Mouse (Mus musculus): ENCODE measurements at regions not wholly inside any gene's neighbourhood (a gene's known extent, or its start where the extent isn't known, plus 50 kb on each side); places are given as distances from the start of the nearest gene placed in this dataset.
A peak's percentile ranks its signal among the peaks of the same experiment; 100 is the strongest.

DNA sequence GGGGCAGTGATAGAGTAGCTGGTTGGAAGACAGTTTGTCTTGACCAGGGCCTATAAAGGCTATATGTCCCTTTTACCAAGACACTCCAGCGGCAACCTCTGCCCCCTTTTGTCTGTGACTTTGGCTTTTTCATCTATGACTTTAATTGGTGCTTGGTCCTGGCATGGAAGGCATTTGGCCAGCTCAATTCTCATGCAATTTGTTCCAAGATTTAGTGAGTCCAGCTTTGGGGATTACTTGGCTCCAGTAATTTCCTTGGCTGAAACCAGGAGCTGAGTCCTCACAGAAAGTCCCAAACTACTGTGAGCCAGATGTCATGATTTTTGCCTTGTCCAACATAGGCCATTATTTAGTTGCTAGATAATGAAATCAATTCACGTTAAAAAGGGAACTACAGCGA is 273.1 kb downstream of the Abcc12 start:
- H3K36me3 ChIP-seq (ENCODE audit: control insufficient read depth, insufficient read depth), result no peaks in the 10 kb centered on the region
- H3K4me3 ChIP-seq (ENCODE audit: insufficient read depth, poor library complexity, severe bottlenecking), result no peak overlapping the region
- no peaks in the 10 kb centered on the region for H3K79me3 ChIP-seq (ENCODE audit: low read depth)
- H3K27me3 ChIP-seq (ENCODE audit: control insufficient read depth, insufficient read depth, insufficient read length), result no peaks in the 10 kb centered on the region
- no peaks in the 10 kb centered on the region for H3K79me2 ChIP-seq (ENCODE audit: control insufficient read depth, insufficient read depth)
- TF ChIP-seq MYOD1 (IDR thresholded peaks at IDR 0.05; ENCODE audit: control insufficient read depth, insufficient read length, low read depth) (no peak), MAX (IDR thresholded peaks at IDR 0.05) (no peak), MYOG (IDR thresholded peaks at IDR 0.05; ENCODE audit: control insufficient read depth, extremely low read depth, insufficient read length) (no peak), USF1 (IDR thresholded peaks at IDR 0.05; ENCODE audit: low read depth) (no peak)
- no peak overlapping the region for H3ac ChIP-seq (ENCODE audit: control insufficient read depth, insufficient read length, low read depth)

DNA sequence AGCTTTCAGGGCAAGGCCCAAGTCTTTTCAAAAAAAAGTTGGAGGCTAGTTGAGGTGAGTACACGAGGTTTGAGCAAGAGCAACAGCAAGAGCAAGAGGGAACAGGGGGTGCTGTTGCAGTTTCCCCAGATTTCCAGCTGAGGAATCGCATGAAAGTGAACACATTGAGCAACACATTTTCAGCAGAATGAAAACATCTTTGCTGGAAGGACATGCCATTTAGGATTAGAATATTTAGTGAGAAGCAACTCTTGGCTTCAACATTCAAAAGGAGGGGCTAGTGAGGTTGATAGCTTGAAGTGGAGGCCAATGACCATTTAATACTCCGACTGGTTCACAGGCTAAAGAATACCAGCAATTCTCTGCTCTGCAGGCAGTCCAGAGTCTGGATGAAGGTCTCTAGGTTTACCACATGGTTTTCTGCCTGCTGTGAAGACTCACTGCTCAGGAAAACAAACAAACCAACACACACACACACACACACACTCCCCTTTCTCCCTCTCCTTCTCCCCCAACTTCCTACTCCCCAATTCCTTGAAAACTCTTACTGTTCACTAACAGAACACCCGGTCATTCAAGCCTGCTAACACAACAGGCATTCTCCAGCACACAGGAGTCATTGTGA is 278.5 kb downstream of the Abcc12 start:
- Histone ChIP-seq H3ac (ENCODE audit: control insufficient read depth, insufficient read length, low read depth) (no peak overlapping the region), H3K4me3 (ENCODE audit: insufficient read depth, poor library complexity, severe bottlenecking) (no peak overlapping the region), H3K79me2 (ENCODE audit: control insufficient read depth, insufficient read depth) (no peaks in the 10 kb centered on the region), H3K36me3 (ENCODE audit: control insufficient read depth, insufficient read depth) (no peaks in the 10 kb centered on the region), H3K79me3 (ENCODE audit: low read depth) (no peaks in the 10 kb centered on the region), H3K27me3 (ENCODE audit: control insufficient read depth, insufficient read depth, insufficient read length) (peaks cover 4% of the 10 kb centered on the region)
- no peak for TF ChIP-seq MYOG (IDR thresholded peaks at IDR 0.05; ENCODE audit: control insufficient read depth, extremely low read depth, insufficient read length)
- TF ChIP-seq MYOD1 (IDR thresholded peaks at IDR 0.05; ENCODE audit: control insufficient read depth, insufficient read length, low read depth), result no peak
- no peak for TF ChIP-seq CEBPB (IDR thresholded peaks at IDR 0.05; ENCODE audit: low read depth)
- no peak for TF ChIP-seq MAX (IDR thresholded peaks at IDR 0.05)
- TF ChIP-seq CTCF (IDR thresholded peaks at IDR 0.05; ENCODE audit: control insufficient read depth, insufficient read depth, insufficient read length), result no peak
- no peak for TF ChIP-seq FOSL1 (IDR thresholded peaks at IDR 0.05; ENCODE audit: insufficient read depth, low read length, poor library complexity, severe bottlenecking)

DNA sequence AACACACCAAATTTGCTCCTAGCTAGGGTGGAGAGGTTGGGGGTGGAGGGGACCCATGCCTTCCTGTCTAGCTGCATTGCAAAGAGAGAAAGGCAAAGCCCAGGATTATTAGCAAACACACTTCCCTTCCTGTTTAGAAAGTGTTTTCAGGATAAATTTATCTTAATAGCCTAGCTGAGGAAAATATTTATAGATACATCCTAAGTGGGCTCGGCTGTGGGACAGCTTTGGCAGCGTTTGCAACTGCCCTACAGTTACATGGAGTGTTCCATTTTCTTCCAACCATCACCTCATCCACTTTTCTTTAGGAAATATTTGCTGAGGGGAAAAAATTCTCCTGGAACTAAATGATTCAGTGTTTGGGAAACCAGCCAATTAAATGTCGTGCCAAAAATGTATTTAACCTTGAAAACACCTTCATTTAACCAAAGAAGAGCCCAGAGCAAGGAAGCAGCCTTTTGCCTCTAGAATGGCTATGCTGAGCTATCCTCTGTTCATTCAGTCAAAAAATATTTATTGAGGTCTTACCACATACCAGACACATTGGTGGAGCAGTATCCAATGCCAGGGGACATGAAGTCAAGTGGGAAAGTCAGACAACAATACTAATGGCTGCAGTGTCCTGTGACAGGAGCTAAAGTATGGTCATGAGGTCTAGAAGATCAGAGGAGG is 291.6 kb downstream of the Abcc12 start:
- TF ChIP-seq MYOD1 (IDR thresholded peaks at IDR 0.05; ENCODE audit: control insufficient read depth, insufficient read length, low read depth) (no peak), FOSL1 (IDR thresholded peaks at IDR 0.05; ENCODE audit: insufficient read depth, low read length, poor library complexity, severe bottlenecking) (no peak), CEBPB (IDR thresholded peaks at IDR 0.05; ENCODE audit: low read depth) (no peak)
- Histone ChIP-seq H3K27me3 (ENCODE audit: control insufficient read depth, insufficient read depth, insufficient read length) (peaks cover 12% of the 10 kb centered on the region), H3K4me3 (ENCODE audit: insufficient read depth, poor library complexity, severe bottlenecking) (no peak overlapping the region), H3ac (ENCODE audit: control insufficient read depth, insufficient read length, low read depth) (no peak overlapping the region), H3K79me3 (ENCODE audit: low read depth) (no peaks in the 10 kb centered on the region), H3K36me3 (ENCODE audit: control insufficient read depth, insufficient read depth) (no peaks in the 10 kb centered on the region), H3K79me2 (ENCODE audit: control insufficient read depth, insufficient read depth) (no peaks in the 10 kb centered on the region)

DNA sequence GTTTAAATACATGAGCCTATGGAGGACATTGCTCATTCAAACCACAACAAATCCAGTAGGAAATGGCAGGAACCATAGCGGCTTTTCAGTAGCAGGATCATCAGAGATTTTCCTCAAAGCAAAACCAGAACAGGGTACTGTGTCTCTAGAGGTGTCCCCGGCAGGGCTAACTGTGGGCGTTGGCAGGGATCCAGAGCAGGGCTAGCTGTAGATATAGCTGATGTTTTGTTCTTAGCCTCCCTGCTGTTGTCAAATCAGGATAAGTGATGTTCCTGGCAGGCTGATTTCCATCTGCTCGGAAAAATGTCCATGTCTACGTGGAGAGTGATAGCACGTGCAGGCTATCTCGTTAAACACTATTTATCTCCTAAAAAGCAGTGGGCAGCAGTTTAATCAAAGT is 297.6 kb downstream of the Abcc12 start:
- Histone ChIP-seq H3K27me3 (ENCODE audit: control insufficient read depth, insufficient read depth, insufficient read length) (peaks cover 12% of the 10 kb centered on the region), H3K79me3 (ENCODE audit: low read depth) (no peaks in the 10 kb centered on the region), H3K4me3 (ENCODE audit: insufficient read depth, poor library complexity, severe bottlenecking) (no peak overlapping the region), H3K36me3 (ENCODE audit: control insufficient read depth, insufficient read depth) (no peaks in the 10 kb centered on the region), H3ac (ENCODE audit: control insufficient read depth, insufficient read length, low read depth) (no peak overlapping the region), H3K79me2 (ENCODE audit: control insufficient read depth, insufficient read depth) (no peaks in the 10 kb centered on the region)
- no peak for TF ChIP-seq MAX (IDR thresholded peaks at IDR 0.05)
- no peak for TF ChIP-seq MYOG (IDR thresholded peaks at IDR 0.05; ENCODE audit: control insufficient read depth, extremely low read depth, insufficient read length)
- TF ChIP-seq CEBPB (IDR thresholded peaks at IDR 0.05; ENCODE audit: low read depth), result no peak
- no peak for TF ChIP-seq FOSL1 (IDR thresholded peaks at IDR 0.05; ENCODE audit: insufficient read depth, low read length, poor library complexity, severe bottlenecking)
- no peak for TF ChIP-seq CTCF (IDR thresholded peaks at IDR 0.05; ENCODE audit: control insufficient read depth, insufficient read depth, insufficient read length)
- no peak for TF ChIP-seq USF1 (IDR thresholded peaks at IDR 0.05; ENCODE audit: low read depth)
- TF ChIP-seq MYOD1 (IDR thresholded peaks at IDR 0.05; ENCODE audit: control insufficient read depth, insufficient read length, low read depth), result no peak

DNA sequence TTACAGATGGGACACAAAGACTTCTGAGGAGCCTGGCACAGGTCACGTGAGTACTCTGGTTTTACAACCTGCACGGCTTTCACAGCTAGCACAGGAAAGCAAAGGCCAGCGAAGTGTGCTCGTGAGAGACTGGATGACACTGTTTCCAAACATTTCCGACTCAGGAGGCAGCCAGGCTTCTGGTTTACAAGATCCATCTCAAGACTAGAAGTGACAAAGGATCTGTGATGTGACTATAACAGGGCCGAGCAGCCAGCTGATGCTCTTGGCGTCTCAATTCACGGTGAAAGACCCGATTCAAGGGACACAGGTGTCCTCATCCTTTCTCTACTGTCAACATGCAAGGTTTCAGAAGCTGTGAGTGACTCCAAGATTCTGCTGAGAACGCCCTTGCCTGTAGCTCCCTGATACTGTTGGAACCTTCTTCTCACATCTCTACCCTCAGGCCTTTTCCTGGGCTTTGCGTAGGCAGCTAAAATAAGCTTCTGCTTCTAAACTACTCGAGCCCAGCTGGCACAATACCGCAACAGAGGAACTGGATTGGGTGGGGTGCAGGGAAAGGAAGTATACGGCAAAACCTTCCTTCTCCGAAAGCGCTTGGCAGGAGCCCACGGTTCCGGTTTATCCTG is 300.3 kb downstream of the Abcc12 start:
- H3K79me3 ChIP-seq (ENCODE audit: low read depth), result no peaks in the 10 kb centered on the region
- no peaks in the 10 kb centered on the region for H3K36me3 ChIP-seq (ENCODE audit: control insufficient read depth, insufficient read depth)
- H3K27me3 ChIP-seq (ENCODE audit: control insufficient read depth, insufficient read depth, insufficient read length), result peaks cover 14% of the 10 kb centered on the region
- no peaks in the 10 kb centered on the region for H3K79me2 ChIP-seq (ENCODE audit: control insufficient read depth, insufficient read depth)
- H3K4me3 ChIP-seq (ENCODE audit: insufficient read depth, poor library complexity, severe bottlenecking), result no peak overlapping the region
- no peak overlapping the region for H3ac ChIP-seq (ENCODE audit: control insufficient read depth, insufficient read length, low read depth)
- no peak for TF ChIP-seq FOSL1 (IDR thresholded peaks at IDR 0.05; ENCODE audit: insufficient read depth, low read length, poor library complexity, severe bottlenecking)
- TF ChIP-seq MYOG (IDR thresholded peaks at IDR 0.05; ENCODE audit: control insufficient read depth, extremely low read depth, insufficient read length), result no peak
- no peak for TF ChIP-seq CTCF (IDR thresholded peaks at IDR 0.05; ENCODE audit: control insufficient read depth, insufficient read depth, insufficient read length)

DNA sequence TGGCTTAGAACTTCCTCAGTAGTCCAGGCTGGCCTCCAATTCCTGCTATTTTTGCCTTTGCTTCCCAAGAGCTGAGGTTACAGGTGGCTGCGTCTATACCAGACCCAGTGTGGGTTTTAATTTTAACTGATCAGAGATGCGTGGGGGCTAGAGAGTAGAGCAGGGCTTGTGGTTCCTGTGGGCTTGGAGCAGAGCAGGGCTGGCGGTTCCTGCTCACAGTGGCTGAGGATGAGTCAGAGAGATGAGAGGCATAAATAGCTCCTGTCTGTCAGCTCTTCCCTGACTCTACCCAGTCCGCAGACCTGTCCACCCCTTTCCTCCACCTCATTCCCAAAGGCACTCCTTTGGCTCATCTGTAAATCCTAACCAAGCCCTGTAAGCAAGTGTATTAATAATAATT is 304.8 kb downstream of the Abcc12 start:
- peaks cover 14% of the 10 kb centered on the region for H3K27me3 ChIP-seq (ENCODE audit: control insufficient read depth, insufficient read depth, insufficient read length)
- H3K79me2 ChIP-seq (ENCODE audit: control insufficient read depth, insufficient read depth), result no peaks in the 10 kb centered on the region
- no peak overlapping the region for H3K4me3 ChIP-seq (ENCODE audit: insufficient read depth, poor library complexity, severe bottlenecking)
- no peak overlapping the region for H3ac ChIP-seq (ENCODE audit: control insufficient read depth, insufficient read length, low read depth)
- H3K36me3 ChIP-seq (ENCODE audit: control insufficient read depth, insufficient read depth), result no peaks in the 10 kb centered on the region
- TF ChIP-seq FOSL1 (IDR thresholded peaks at IDR 0.05; ENCODE audit: insufficient read depth, low read length, poor library complexity, severe bottlenecking) (peak; percentile 29), MYOG (IDR thresholded peaks at IDR 0.05; ENCODE audit: control insufficient read depth, extremely low read depth, insufficient read length) (no peak)
- no peaks in the 10 kb centered on the region for H3K79me3 ChIP-seq (ENCODE audit: low read depth)

Data from C2C12 (cell line).